Mouse (Mus musculus): ENCODE data around the gene Arhgap22.
A peak's percentile ranks its signal among the peaks of the same experiment; 100 is the strongest.

The Arhgap22 gene

DNA sequence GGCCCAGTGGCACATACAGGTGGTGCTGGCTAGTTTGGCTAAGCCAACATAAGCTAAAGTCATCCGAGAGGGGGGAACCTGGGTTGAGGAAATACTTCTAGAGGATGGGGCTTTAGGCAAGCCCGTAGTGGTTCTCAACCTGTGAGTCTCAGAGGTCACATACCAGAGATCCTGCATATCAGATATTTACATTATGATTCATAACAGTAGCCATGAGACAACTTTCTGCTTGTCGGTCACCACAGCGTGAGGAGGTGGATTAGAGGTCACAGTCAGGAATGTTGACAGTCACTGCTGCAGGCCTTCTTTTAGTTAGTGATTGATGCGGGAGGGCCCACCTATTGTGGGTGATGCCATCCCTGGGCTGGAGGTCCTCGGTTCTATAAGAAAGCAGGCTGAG is 121.9 kb downstream of the Arhgap22 start:
- no peak for DNase-seq

DNA sequence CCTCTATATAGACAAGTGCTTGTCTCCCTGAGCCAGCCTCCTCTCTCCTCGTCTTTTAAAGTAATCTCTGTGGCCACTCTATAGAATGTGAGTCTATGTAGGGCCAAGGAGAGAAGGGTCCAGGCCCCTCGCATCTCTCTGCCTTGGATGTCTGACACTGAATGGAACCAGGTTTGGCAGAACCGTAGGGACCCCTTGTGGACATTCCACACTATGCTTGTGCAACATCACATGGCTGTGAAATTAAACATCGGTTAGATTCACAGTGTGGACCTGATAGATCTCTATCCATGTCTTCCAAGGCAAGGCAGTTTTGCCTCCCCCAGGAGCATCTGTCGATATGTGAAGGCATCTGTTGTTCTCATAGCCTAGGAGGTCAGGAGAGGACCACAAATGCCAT is 124.9 kb downstream of the Arhgap22 start:
- DNase-seq = no peak

DNA sequence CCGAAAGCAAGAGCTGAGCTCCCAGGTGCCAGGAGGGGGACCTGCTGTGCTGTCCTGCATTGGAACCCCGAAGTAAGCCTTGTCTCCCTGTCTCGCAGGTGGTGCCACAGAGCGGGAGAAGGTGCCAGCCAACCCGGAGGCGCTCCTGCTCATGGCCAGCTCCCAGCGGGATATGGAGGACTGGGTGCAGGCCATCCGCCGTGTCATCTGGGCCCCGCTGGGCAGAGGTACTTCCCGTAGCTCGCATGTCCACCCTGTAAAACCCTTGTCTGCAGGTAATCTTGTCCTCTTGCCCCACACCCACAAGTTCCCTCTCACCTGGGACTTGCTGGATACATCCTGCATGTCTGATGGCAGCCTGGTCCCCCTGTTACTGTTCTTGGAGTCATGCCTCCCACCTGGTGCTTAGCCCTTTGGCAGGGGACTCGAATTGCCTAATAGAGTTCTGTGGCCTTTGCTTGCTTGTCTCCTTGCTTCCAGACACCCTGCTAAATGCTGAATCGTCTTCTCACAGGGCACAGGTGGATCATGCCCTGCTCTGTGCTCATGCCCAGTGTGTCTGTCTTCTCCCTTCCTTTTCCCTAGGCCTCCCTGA is 129.4 kb downstream of the Arhgap22 start:
- no peak for DNase-seq

DNA sequence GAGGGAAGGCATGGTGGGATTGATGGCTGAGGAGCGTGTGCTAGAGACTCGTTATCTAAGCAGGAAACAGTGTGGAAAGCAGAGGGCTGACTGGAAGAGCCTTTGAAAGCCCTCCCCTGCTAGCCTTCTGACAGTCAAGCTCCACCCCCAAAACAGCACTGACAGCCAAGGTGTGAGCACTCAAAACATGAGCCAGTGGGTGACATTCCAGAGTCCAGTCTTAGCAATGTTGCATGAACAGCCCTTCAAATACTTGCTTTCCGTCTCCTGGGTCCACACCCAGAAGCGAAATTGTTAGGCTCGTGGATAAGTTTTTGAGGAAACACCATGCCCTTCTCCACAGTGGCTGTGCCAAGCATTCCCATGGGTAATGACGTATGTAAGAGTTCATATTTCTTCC is 132.7 kb downstream of the Arhgap22 start:
- DNase-seq = no peak

DNA sequence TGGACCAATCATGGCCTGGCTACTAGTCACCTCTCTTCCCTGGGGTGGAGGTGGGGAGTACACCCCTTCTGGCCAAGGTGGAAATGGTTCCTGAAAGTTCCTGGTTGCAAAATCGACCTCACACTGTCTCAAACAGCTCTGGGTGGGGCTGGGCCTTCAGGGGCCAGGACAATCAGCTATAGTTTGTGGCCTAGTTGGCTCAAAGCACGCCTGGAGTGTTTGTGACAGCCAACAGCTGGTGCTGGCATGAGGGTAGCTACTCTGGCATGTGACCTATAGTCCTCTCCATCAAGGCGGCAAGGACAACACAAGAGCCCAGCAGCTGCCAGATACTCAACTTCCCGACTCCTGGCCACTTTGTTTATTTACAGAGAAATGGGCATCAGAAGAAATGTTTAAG is 133.9 kb downstream of the Arhgap22 start:
- no peak for DNase-seq

DNA sequence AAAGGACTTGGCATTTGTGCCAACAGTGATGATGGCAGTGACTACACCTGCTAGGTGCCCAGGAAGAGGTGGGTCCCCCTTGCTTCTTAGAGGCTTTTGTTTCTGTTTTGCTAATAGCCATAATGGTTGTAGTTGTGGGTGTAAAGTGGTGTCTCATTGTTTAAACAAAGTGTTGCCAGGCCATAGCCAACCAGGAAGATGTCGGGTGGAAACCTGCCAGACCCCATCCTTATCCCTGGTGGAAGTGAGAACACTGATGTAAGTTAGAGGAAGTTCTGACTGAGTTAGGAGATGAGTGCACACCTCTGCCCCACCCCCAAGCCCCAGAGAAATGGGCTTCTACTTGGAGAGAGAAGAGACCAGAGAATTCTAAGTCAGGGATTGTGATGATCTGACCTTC is 134.3 kb downstream of the Arhgap22 start:
- no peak for DNase-seq

DNA sequence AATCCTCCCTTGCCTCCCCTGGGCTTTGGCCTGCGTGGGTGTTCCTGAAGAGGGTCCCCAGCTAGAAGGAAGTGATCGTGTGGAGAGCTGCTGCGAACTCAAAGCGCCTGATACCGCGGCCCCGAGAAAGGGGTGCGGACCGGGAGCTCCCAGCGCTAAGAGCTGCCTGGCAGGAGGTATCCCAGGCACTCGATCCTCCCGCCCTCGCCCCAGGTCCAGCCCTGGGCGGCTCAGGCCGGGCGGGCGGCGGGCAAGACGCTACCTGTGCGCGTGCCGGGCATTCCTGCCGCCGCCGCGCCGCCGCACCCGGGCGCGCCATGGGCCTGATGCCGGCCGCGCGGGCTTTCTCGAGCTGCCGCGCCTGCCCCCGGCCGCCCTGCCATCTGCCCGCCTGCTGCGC is 137.2 kb downstream of the Arhgap22 start:
- DNase-seq = no peak

DNA sequence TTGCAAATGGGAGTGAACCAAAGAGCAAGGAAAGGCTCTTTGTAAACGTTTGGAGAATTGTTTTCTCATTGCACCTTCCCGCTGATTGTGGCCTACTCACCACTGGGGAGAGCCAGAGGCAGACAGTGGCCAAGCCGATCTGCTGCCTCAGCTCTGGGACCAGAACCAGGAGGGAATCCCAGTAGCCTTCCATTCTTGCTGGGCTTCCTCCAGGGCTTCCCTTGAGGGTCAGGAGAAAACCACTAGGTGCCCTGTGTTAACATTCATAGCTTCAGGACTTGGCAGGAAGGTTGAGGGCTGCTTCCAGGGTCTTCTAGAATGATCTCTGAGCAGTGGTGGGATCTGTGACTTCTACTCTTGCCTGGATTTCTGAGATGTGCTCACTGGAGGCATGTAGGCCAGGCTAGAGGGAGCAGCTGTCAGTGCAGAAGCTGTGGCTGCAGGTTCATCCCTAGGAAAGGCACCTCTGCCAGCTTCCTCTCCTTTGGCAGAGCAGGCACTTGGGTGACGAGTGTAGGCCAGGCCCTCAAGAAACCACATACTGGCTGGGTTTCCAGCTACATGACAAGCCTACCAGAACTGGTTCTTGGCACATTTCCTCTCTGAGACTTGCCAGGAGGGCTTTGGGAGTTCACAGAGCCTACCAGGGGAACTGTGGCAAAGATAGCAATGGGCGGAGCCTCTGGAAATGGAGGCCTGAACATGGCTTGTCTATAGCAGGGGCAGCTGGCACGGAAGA is 138.3 kb downstream of the Arhgap22 start:
- DNase-seq = no peak

DNA sequence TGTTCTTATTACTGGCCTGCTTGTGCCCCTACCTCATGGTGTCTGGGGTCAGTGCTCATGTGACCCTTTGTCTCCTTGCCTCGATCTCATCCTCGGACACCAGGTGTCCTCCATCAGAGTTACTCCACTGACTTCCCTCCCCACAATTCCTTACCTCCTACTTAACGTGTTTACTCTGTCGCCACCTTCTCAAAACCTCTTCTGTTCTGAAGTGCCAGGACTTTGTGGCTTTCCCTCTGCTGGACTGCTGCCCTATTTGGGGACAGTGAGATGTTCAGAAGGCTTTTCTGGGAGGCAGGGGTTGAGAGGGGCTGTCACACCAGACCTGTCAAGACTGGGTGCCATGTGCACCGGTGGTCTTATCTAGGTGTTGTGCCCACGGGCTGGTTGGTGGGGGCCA is 139.1 kb downstream of the Arhgap22 start:
- DNase-seq = no peak

DNA sequence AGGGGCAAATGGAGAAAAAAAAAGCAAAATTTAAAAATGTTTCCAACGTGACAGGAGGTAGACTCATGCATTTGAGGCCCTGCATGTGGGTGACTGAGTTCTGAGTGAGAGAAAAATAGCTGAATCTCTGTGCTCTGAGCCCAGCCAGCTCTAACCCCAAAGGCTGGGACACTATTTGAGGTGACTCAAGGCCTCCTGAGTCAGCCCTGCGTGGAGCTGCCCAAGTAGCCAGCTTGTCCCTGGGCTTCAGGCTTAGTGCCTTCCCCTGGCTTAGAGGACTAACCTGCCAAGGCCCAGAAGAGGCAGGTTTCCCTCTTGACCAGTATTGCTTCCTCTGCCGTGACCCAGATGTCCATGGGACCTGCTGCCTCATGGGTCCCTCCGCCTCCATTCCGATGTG is 141.4 kb downstream of the Arhgap22 start:
- DNase-seq = no peak

DNA sequence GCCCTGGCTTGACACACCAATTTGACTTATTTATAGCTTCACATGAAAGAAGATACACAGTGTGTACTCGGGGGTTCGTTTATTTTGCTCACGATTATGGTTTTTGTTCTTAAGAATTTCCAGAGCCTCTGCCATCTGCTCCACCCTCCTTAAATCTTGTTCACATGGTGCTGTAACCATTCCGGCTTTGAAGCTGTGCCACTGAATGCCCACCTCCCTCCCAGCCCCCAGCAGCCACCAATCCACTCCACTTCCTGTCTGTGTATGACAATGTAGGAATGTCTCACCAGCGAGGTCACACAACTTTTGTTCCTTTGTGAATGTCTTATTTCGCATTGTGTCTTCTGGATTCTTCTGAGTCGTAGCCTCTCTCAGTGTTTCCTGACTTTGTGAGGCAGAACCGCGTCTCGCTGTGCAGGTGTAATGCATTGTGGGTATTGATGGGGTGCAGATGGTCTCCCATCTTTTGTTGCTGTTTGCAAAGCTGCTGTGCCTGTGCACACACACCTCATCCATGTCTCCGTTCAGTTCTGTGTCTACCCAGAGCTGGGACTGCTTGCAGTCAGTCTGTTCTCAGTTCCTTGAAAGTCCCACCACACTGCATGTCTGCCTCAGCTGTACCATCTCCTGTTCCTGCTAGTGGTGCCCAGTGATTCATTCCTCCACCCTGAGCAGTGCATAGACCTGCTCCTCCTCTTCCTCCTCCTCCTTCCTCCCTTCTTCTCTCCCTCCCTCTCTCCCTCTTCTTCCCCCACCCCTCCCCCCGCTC is 144.0 kb downstream of the Arhgap22 start:
- DNase-seq = no peak

DNA sequence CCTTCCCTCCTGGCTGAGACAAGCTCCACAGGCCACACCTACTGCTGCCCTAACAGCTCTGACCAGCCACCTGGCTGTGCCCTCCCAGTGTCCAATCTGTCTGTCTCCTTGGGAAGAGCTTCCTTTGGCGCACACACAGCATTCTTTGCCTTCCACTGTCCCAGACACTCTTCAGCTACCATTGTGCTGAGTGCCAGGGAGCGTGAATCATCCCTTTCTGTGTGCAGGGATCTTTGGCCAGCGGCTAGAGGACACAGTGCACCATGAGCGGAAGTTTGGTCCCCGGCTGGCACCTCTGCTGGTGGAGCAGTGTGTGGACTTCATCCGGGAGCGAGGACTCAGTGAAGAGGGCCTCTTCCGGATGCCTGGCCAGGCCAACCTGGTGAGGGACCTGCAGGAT is 145.1 kb downstream of the Arhgap22 start:
- DNase-seq = no peak

DNA sequence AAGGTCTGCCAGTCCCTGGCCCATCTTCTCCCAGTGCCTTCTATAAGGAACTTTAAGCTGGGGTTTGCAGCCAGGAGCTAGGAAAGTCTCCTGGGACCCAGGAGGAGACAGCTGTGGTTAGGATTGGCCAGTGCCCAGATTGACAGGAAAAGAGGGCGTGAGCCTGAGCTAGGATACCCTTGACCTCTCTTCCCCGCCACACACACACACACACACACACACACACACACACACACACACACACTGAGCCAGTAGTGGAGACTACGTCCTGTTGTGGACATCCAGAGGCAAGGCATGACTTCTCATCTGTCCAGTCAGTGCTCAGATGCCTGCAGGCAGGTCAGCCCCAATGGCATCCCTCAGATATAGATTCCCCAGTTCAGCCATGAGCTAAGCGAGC is 147.7 kb downstream of the Arhgap22 start:
- no peak for DNase-seq

DNA sequence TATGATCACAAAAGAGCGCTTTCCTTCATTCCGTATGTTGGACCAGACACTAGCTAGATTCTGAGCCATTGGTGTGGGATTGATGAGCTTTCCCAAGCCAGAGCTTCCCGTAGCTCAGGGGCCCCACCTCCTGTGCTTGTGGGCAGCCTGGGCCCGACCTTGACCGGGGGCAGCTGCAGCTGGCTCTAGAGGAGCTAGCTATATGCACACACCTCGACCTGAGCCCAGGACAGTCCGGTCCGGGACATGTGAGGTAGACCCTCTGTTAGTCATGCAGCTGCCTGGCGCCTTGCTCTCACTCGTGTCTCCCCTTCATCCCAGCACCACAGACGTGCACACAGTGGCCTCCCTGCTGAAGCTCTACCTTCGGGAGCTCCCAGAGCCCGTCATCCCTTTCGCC is 148.3 kb downstream of the Arhgap22 start:
- DNase-seq = no peak

DNA sequence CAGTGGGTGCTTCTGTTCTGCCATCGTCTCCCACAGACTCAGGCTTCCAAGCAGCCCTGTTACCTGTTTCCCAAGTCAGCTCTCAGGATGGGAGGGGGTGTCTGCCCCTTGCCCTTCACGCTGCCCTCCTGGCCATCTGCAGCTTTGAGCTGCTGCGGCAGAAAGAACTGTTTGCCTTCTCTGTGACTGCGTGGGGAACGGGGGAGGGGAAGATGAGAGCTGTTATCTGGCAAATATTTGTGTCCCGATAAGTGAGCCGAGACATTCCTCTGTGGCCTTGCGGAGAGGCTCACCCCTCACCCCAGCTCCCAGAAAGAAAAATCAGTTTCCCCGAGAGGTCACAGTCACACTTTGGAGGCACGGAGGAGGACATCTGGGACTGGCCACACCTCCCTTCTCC is 149.0 kb downstream of the Arhgap22 start:
- no peak for DNase-seq

DNA sequence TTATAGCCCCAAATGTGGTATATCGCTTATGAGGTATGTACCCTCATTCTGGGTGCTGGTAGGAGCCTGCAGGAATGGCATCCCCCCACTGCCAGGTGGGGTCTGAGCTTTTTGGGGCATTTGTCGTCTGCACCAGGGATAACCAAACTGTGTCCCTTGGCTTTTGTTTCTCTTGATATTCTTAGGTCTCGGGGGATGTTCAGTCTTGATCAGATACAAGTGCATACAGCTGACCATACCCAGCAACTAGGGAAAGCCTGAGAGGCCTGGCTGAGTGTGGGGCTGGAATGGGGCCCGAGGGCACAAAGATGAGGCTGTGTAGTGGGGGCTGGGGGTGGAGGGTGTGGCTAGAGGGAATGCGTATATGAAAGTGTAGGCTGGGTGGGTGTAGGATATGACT is 149.8 kb downstream of the Arhgap22 start:
- DNase-seq = no peak

DNA sequence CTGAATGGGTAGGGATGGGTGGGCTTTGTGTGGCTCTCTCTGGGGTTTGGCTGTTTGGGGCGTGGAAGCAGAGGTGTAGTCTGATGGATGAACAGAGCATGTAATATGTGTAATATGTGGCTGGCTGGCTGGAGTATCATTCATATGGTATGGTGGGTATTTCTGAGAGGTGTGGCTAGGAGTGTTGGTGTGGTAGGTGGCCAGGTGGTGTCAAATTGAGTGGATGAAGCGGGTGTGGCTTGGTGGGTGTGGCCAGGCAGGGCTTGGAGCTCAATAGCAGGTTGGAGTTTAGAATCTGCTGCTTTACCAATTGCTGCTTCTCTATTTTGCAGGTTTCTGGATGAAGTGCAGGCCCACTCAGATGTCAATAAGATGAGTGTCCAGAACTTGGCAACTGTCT is 150.2 kb downstream of the Arhgap22 start:
- DNase-seq = no peak

DNA sequence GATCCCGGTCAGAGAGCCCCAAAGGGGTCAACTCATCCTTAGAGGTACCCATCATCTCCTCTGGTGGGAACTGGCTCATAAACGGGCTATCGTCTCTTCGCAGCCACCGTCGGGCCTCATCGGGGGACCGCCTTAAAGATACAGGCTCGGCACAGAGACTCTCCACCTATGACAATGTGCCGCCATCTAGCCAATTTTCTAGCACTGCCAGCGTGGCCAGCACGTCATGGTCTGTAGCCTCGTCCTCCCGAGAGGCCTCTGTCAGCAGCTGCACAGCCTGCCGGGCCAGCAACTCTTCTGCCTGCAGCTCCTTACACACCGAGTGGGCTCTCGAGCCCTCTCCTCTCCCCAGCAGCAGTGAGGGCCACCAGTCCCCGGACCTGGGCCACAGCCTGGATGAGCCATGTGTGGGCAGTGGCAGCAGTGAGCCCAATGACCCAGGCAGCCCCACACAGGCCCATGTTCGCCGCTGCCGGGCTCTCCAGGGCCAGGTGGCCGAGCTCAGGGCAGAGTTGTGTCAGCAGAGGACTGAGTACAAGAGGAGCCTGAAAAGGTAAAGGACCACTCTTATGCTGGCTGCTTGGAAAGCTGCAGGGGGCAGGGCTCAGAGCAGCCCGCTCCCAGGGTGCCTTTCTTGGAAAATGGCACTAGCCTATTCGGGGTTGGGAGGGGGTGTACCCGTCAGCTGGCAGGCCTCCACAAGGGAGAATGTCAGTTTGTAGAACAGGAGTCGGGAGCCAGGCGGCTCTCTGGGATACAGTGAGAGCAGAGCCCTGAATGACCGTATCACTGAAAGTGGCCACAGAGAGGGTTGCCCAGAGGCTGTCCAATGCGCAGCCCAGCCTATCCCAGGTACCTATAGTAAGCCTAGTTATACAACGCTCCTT is 153.3 kb downstream of the Arhgap22 start:
- no peak for DNase-seq

DNA sequence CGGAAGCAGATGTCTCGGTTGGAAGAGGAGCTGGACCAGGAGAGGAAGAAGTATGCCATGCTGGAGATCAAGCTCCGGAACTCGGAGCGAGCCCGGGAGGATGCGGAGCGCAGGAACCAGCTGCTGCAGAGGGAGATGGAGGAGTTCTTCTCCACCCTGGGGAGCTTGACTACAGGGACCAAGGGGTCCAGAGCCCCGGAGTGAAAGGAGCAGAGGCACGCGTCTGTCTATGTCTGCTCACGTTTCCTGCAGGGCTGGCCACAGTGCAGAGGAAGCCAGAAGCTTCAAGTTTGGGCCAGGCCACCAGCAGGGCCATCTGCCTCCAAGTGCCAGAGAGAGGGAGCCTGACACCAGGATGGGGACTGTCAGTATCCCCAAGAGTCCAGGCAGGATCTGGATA is 155.5 kb downstream of the Arhgap22 start:
- no peak for DNase-seq

DNA sequence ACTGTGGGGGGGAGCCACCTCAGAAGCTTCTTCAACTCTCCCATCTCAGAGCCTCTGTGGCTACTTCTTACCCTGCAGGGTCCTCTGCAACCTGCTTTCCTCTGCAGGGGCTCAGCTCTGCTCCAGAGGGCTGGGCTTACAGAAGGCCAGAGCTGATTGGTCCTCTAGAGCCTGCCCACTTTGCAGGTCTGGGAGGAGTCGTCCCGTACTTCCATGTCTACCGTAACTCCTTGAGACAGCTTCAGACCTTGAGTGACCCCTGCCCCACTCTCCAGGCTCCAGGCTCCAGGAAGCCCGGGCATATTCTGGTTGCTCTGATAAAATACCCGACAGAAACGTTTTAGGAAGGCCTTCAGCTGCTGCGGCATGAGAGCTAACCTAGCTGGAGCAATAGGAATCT is 156.2 kb downstream of the Arhgap22 start:
- DNase-seq = no peak

DNA sequence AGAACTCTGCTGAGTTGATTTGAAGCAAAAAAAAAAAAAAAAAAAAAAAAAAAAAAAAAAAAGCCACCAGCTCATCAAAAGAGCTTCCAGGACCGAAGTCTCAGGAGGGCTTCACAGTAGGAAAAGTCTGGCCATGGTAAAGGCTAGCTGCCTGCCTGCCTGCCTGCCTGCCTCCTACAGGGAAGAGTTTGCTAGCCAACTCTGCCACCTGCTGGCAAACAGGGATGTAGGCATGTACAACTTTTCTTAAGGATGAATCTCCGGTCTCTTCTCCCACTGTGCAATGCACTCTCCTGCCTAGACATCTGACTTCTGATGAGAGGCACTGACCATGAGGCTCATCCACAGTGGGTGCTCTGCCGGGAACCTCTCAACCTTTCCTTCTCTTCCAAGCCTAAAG is 157.4 kb downstream of the Arhgap22 start:
- DNase-seq = peak; percentile 20 to 36

DNA sequence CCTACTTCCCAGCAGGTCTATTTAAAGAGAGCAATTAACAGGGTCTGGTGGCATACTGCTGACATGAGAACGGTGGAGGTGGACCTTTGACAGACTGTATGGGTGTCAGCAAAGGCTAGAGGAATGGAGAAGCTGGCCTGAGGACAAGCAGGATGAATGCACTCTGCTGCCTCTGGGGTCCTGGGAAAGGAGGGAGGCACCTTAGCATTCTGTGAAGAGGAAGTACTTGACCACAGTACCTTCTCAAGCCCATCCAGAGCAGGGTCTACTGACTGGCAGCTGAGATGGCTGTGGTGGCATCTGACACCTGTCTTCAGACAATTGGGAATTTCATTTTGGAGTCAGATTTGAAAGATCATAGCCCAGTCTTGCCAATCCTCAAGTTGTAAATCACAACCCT is 159.4 kb downstream of the Arhgap22 start:
- no peak for DNase-seq

DNA sequence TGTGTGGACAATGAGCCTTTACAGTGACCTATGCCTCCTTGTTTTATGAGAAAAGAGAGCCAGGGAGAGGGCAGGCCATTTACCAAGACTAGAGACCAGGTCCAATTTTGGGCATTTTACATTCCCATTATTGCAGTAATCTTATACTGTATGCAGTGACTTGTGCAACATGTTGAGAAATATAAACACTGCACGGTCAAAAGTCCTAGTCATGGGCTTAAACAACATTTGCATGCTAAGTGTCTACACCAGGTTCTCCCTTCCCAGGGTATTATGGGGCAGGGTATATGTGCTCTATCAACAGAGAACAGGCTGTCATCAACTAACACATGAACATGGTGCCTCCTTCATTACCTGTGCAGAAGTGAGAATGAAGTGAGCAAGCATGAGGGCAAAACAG is 160.3 kb downstream of the Arhgap22 start:
- no peak for DNase-seq

Data from B cell, adult 2 months (primary cell).